Comparison of ENCODE assay signal across 7 mouse cellular contexts in genomic region chr1:56972251-56972949, GRCm38 (mm10). TPM values are rescaled to one million over a fixed set of nuclear protein-coding genes. Genes with fewer than 3 reads are reported as not detected.
DNase-seq lines count a peak whose midpoint lies in the region; ATAC-seq lines count a peak whose summit lies in the region.

No protein-coding gene starts in this region.

- peak overlapping the region; percentile 82 for H3K4me2 ChIP-seq in embryonic facial prominence, embryonic 12.5 days (replicated peaks)
- peak overlapping the region; percentile 100 for H3K4me2 ChIP-seq in heart, embryonic 14.5 days (ENCODE audit: low read length)

- H3K9me3 ChIP-seq in embryonic facial prominence, embryonic 12.5 days, result no peaks in the 10 kb centered on the region
- no peaks in the 10 kb centered on the region for H3K9me3 ChIP-seq in heart, embryonic 14.5 days (ENCODE audit: control insufficient read depth, low read length)

- peak; percentile 69; the same call in 1 of the 2 replicates for ATAC-seq in embryonic facial prominence, embryonic 12.5 days (ENCODE audit: insufficient number of reproducible peaks, insufficient read depth, low FRiP score, low TSS enrichment)
- ATAC-seq in heart, embryonic 14.5 days (ENCODE audit: insufficient number of reproducible peaks, insufficient read depth, low FRiP score, low read depth), result peak; percentile 44

- H3K27ac ChIP-seq in embryonic facial prominence, embryonic 12.5 days, result peak overlapping the region; percentile 97
- H3K27ac ChIP-seq in heart, embryonic 14.5 days (replicated peaks in 1 of 2; ENCODE audit: control insufficient read depth in 1 of 2, insufficient read depth in 1 of 2, low read depth in 2 of 2, low read length in 2 of 2), result peak overlapping the region; percentile 35 to 37; a peak in 2 of 4 replicates

- WGBS in embryonic facial prominence, embryonic 12.5 days, result under 1% methylated on average over 78 of the region's 83 CpGs
- WGBS in heart, embryonic 14.5 days, result under 1% methylated on average over 82 of the region's 83 CpGs

- peak overlapping the region; percentile 80 for H3K4me3 ChIP-seq in embryonic facial prominence, embryonic 12.5 days
- H3K4me3 ChIP-seq in heart, embryonic 14.5 days (ENCODE audit: control insufficient read depth in 1 of 2, insufficient read depth in 1 of 2, low read depth in 1 of 2, low read length in 2 of 2), result peak overlapping the region; percentile 79 to 88

- H3K36me3 ChIP-seq in embryonic facial prominence, embryonic 12.5 days, result no peaks in the 10 kb centered on the region
- H3K36me3 ChIP-seq in heart, embryonic 14.5 days (ENCODE audit: control insufficient read depth, insufficient read depth, low read length), result no peaks in the 10 kb centered on the region

- DNase-seq in ES-CJ7 (ENCODE audit: low read depth, low spot score), result peak; percentile 67
- DNase-seq in adrenal gland, adult (ENCODE audit: inconsistent age in 2 of 2, low spot score in 1 of 2), result peak; percentile 70 to 88
- peak; percentile 67 for DNase-seq in kidney, postnatal 14 days
- DNase-seq in lung, postnatal 25 days (ENCODE audit: low spot score), result peak; percentile 22
- peak; percentile 18 for DNase-seq in spleen, postnatal 36 days (ENCODE audit: low spot score in 2 of 2)

- peaks cover 51% of the 10 kb centered on the region for H3K27me3 ChIP-seq in embryonic facial prominence, embryonic 12.5 days
- peaks cover 67% of the 10 kb centered on the region for H3K27me3 ChIP-seq in heart, embryonic 14.5 days (ENCODE audit: control insufficient read depth, insufficient read depth, low read length)

- peak overlapping the region; percentile 91 for H3K9ac ChIP-seq in embryonic facial prominence, embryonic 12.5 days
- H3K9ac ChIP-seq in heart, embryonic 14.5 days (ENCODE audit: low read length), result peak overlapping the region; percentile 76

- peaks cover 21% of the 10 kb centered on the region for H3K4me1 ChIP-seq in embryonic facial prominence, embryonic 12.5 days
- H3K4me1 ChIP-seq in heart, embryonic 14.5 days (ENCODE audit: control insufficient read depth in 2 of 2, insufficient read depth in 2 of 2, low read length in 2 of 2), result peaks cover 22 to 38% of the 10 kb centered on the region in 2 experiments

RNA-seq across cellular contexts. Expression of gene Satb2, which starts 6.0 kb away (rescaled TPM):
- 18.9 and 22.2 TPM in 2 replicates for polyA plus RNA-seq in embryonic facial prominence, embryonic 12.5 days (2016; fragmentation: Nextera tagmentation; extraction: Ambion mirVana)
- 0.08 and 0.12 TPM in 2 replicates for polyA plus RNA-seq in heart, embryonic 14.5 days (2014; fragmentation: Nextera tagmentation; extraction: Ambion mirVana)

Comparison
In these comparisons a context has a peak if more than half of its experiments do, and no peak if none do; other contexts are left out.
1. Peak in every context shown above with its lines: DNase-seq, ATAC-seq, H3K4me3 ChIP-seq and H3K27ac ChIP-seq.
2. DNase-seq: peak in every context shown above with its lines; median percentile 79 in adrenal gland, adult; 67 in ES-CJ7; 67 in kidney, postnatal 14 days; 22 in lung, postnatal 25 days; 18 in spleen, postnatal 36 days.
3. RNA of gene Satb2, which starts 6.0 kb away (polyA plus RNA-seq): 18.9 to 22.2 TPM in embryonic facial prominence, embryonic 12.5 days; 0.08 to 0.12 TPM in heart, embryonic 14.5 days; every median in the first group is over 10 times any median in the second.